Mouse (Mus musculus): Measurements from ENCODE around the gene Erc2.
A peak's percentile ranks its signal among the peaks of the same experiment; 100 is the strongest.

The Erc2 gene

DNA sequence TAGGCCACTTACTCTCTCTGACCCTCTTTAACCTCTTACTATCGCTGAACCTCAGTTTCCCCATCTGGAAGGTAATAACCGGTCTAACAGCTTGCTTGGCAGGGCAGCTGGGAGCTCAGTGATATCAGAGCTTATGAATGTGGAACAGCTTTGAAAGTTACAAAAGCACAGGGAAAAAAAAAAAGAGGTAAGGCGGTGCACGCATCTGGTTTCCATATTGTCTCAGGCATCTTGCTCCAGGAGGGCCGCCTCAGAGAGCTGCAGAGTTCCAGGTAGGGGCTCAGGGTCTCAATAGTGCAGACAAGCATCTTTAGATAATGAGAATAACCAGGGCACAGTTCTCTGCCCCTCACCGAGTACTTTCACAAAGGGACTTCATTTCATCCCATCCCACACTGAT lies 816.9 kb downstream of the Erc2 start:
- no peak for DNase-seq (ENCODE audit: low read depth, low spot score)

DNA sequence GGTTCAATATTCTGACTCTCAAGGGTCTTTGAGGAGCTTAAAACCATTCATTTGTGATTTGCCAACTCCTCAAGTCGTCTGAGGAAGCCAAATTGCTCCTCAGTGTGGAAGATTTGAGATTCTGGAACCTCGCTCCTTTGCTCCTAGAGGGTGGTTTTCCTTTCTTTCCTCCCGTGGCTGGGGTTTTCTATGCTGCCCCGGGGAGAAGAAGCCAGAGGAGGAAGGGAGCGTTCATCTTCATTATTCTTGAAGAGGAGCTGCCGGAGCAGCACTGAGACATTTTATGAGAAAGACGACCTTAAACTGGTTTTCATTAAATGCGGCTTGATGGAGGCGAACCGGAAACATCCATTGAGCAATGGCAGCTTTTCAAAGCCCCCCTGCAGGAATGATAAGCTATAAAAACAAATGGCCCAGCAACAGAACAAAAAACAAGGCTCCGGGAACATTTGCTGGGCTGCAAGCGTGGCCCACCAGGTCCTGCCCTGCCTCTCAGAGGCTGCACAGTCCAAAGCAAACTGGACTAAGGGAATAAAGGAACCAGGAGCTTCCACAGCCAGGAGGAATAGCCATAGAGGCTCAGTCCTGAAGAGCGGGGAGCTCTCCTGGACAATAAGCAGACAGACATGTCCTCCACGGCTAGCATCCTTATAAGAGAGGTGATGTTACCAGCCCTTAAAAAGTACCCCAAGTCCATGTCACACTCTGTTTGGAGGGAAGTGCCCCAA lies 819.2 kb downstream of the Erc2 start:
- DNase-seq (ENCODE audit: low read depth, low spot score), result no peak

- no peak for DNase-seq (ENCODE audit: low read depth, low spot score)
Observed at GRCm38 (mm10) chr14:28443254-28443944, 821.2 kb downstream of the Erc2 start.

- DNase-seq (ENCODE audit: low read depth, low spot score), result no peak
Observed at GRCm38 (mm10) chr14:28445737-28446136, 823.5 kb downstream of the Erc2 start.

DNA sequence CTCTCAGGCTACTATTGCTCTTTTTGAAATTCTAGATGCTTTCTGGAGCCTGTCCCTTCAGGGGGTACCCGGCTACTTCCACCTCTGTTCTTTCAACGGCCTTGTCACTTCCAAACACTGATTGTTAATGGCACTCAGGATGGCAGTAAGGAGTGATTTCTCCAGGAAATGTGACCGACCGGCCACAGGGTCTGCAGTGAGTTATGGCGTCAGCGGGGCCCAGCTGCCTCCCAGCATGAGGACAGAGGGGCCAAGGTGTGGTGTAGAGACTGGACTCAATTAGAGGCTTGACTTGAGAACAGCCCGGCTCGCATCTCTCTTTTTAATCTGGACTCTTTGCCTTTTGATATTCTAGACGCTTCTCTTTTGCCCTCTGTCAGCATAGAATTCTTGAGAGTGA lies 829.5 kb downstream of the Erc2 start:
- no peak for DNase-seq (ENCODE audit: low read depth, low spot score)

DNA sequence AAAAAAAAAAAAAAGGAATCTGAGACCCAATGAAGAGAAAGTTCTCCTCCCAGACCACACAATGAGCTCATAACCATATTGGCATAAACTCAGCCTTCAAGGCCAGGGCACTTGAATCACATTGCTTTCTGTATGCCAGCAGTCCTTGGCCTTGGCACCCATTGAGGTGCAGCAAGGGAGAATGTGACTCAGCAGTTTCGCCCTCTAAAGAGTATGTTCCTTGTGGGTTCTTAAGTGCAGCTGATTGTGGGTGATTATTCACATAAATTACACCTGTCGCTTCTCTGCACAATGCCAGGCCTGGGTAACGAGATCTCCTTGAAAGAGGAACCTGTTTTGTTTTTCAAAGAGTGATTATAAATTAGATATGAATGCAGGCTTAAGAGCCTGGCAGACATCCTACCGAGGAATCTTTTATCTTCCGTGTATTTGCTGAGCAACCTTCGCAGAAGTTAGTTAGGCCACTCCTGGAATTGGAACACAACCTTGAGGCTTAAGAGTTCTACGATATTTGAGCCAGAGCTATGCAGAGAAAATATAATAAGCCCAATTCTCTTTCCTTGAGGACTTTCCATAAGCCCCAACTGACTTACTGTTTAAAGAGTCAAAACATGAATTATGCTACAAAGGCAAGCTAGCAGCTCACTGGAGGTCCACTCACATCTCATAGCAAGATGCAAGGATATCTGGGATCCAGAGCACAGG lies 834.3 kb downstream of the Erc2 start:
- DNase-seq (ENCODE audit: low read depth, low spot score), result no peak

- no peak for DNase-seq (ENCODE audit: low read depth, low spot score)
Observed at GRCm38 (mm10) chr14:28457428-28457827, 835.2 kb downstream of the Erc2 start.

- DNase-seq (ENCODE audit: low read depth, low spot score), result no peak
Observed at GRCm38 (mm10) chr14:28467956-28468355, 845.7 kb downstream of the Erc2 start.

- DNase-seq (ENCODE audit: low read depth, low spot score), result no peak
Observed at GRCm38 (mm10) chr14:28469696-28470095, 847.5 kb downstream of the Erc2 start.

GRCm38 (mm10) chr14:28470212-28470611 lies 848.0 kb downstream of the Erc2 start:
- no peak for DNase-seq (ENCODE audit: low read depth, low spot score)

- peak; percentile 39 for DNase-seq (ENCODE audit: low read depth, low spot score)
Observed at GRCm38 (mm10) chr14:28475012-28475411, 852.8 kb downstream of the Erc2 start.

DNA sequence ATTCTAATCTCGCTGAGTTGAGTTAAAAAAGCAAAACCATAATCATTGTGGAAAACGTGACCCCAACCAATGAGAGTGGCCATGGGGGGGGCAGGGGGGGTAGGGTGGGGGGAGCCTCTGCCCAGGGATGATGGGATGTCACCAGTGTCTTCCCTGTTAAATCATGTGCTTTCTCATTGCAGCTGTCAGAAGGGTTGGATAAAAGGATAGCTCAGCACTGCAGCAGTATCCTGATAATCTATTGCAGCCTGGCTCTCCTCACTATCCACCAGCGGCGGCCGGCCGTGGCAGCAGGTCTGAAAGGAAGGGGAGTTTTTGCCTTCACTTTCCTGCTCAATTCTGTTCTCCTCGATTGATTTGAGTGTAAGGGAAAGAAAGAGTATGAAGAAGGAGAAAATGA lies 853.2 kb downstream of the Erc2 start:
- no peak for DNase-seq (ENCODE audit: low read depth, low spot score)

DNA sequence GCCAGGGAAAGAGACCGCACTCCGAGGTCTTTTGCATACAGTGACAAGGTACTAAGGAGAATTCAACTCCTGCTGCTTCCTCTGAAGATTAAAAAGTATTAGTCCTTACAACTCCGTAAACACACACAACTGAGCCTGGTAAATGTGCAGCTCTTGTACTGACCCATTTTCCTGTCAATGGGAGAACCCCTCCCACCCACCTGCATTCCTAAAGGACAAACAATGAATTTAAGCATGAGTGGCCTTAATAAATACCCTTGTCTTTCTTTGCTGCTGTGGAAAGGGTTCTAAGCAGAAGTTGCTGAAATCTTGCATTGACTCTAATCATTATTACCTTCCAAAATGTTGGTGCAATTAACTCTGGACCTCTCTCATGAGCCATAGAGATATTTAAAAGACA lies 854.5 kb downstream of the Erc2 start:
- DNase-seq (ENCODE audit: low read depth, low spot score), result no peak

- no peak for DNase-seq (ENCODE audit: low read depth, low spot score)
Observed at GRCm38 (mm10) chr14:28480866-28481265, 858.6 kb downstream of the Erc2 start.

- DNase-seq (ENCODE audit: low read depth, low spot score), result no peak
Observed at GRCm38 (mm10) chr14:28493806-28494205, 871.6 kb downstream of the Erc2 start.

DNA sequence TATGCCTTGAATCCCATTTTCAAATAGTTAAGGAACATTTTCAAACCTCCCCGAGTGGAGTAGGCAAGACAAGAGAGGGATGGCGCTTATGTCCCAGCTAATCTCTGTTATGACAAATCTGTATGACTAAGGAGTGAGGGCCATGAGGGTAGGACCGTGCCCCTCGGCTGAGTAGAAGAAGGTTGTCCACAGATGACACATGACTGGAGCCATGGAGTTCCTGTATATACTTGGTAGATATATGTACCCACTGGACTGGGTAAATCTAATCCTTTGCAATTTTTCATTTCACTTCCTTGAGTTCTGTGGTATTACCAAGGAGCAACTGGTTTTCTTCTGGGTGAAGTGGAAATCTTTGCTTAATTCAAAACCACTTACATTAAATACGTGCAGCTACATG lies 872.0 kb downstream of the Erc2 start:
- no peak for DNase-seq (ENCODE audit: low read depth, low spot score)

- DNase-seq (ENCODE audit: low read depth, low spot score), result no peak
Observed at GRCm38 (mm10) chr14:28501216-28501878, 879.1 kb downstream of the Erc2 start.

- DNase-seq (ENCODE audit: low read depth, low spot score), result no peak
Observed at GRCm38 (mm10) chr14:28503276-28503675, 881.0 kb downstream of the Erc2 start.

GRCm38 (mm10) chr14:28504101-28505050 lies 882.1 kb downstream of the Erc2 start, which contains the start of gene Wnt5a:
Gene Wnt5a, plus strand, starts transcription at chr14:28504750.
- DNase-seq (ENCODE audit: low read depth, low spot score), result no peak

DNA sequence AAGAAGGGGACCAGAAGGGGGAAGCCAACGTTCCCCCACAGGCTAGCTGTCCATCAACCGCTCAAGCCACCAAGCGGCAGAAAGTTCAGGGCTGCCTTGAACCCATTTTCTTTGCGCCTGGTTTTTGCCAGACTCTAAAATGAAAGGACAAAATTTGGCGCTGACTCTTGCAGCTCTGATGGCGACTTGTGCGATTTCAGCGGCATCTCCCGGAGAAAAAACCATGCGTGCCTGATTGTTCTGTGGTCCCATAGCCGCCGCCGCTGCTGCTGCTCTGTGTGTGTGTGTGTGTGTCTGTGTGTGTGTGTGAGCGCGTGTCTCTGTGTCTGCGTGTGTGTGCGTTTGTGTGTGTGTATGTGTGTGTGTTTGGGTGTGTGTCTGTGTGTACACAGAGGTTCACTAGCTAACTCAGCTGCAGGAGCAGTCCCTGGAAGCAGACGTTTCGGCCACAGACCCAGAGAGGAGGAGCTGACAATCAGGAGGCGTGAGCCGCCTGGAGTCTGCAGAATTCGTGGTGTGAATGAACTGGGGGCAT lies 882.9 kb downstream of the Erc2 start:
- DNase-seq (ENCODE audit: low read depth, low spot score), result no peak
